Mouse (Mus musculus) olfactory bulb, adult 2 months (tissue): ENCODE measurements around the gene Ank3.

Experiments used
- CTCF ChIP-seq: fragments of 200-500 bp; IDR thresholded peaks from 2 replicates; pipeline ENCODE4 v1.5.1; 2012; ENCODE audit warnings: low read depth, mild to moderate bottlenecking, low read length, moderate library complexity; ENCODE audit not compliant: insufficient read depth
- POLR2A ChIP-seq: fragments of 200-500 bp; IDR thresholded peaks from 2 replicates; pipeline ENCODE4 v1.6.1; 2012; ENCODE audit warnings: mild to moderate bottlenecking, low read depth, low read length, moderate library complexity; ENCODE audit not compliant: insufficient read depth

DNA sequence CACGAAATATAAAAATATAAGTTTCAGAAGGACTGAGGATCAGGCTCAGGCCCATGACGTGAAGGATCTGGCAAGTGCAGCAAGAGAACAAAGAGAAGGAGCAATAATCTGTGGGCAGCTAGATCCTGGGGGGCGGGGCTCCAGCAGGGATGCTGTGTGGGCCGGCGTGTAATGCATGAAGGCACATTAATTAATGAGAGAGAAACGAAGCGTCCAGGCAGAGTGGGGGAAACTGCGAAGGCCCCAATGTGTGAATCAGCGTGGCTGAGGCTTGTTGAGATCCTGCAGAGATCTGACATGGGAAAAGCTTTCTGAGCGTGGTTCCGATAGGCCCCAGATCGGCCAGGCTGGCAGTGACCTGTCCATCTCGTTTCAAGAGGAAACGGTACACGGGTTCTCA lies 279.7 kb downstream of the Ank3 start:
- TF ChIP-seq CTCF (no peak), POLR2A (no peak)
